Mouse (Mus musculus) cerebellum, postnatal 36 days (tissue): ENCODE measurements around the gene Csf2rb2.
A peak's percentile ranks its signal among the peaks of the same experiment; 100 is the strongest.
"Not testable (repeated sequence)": the region's sequence is repeated elsewhere in the genome, so short reads cannot be mapped to it uniquely, and the experiment has no call there.

Source experiments
- DNase-seq, 2 experiments: peaks; one replicate each; pipeline ENCODE4 v3.0.0; 2021 to 2022; ENCODE audit warnings: mixed read lengths in 2 of 2

The Csf2rb2 gene

DNA sequence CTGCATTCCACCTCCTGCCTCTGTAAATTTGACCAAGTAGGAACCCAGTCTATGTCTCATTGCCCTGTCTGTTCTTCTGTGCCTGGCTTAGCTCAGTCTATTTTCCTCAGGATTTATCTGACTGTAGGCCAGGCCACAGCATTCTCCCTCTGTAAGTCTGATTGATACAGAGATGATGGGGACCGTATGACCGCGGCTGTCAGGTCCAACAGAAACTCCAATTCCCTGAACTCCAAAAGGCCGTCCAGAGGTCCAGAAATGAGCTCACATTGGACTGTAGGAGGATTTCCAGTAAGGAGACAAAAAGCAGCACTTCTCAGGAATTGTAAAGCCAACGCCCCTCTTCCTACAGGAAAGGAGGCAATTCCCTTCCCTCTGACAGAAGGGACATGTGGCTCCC, 8.1 kb upstream of the Csf2rb2 start:
- DNase-seq: not testable (repeated sequence)

DNA sequence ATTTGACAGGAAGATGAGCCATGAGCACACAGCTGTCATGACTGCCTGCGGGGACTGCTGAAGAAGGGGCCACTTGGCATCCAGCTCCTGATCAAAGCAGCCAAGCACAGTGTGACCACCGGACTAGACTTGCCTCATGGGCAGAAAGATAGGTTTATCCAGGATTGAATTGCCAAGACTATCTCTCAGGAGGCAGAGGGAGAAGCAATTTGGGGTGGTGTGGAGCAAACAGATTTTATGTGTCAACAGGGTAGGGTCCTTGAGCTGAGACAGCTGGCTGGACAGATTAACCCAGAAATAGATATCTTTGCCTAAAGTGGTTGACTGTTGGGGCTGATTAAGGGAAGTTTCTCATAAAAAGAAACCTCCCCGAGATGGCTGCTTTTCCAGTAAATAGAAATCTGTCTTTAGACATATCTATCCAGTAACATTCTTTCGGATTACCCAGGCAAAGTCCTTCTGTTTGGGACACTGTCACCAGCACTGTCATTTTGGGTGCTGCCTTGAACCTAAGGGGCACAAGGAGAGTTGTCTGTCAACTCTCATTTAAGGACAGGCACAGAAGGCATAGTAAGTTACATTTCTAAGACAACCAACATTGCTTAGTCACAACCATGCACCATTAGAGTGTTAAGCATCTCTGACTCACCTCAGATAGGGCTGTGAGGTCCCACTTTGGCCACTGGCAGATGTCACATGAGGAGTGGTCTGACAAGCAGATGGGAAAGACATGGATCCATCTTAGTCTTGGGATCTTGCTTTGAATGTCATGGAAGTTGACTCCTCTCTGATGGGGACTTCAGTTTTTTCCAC, 7.1 kb upstream of the Csf2rb2 start:
- DNase-seq: not testable (repeated sequence)

DNA sequence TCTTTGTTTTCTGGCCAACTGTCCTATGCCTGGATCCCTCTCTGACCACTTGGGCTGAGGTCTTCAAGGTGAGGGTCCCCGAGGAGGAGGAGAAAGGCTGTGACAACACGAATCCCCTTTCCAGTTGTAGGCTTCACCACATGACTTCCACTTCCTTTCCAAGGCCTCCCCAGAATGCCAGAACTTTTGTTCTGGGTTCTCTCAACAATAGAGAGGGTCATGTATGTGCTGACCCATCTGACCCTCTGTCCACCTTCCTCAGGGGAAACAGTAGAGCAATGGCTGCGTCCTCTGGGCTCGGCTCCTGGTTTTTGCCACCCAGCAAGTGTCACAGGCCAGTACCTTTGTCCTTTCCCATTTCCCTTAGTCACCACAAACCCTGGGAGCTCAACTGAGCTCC, 5.5 kb upstream of the Csf2rb2 start:
- no peak for DNase-seq

DNA sequence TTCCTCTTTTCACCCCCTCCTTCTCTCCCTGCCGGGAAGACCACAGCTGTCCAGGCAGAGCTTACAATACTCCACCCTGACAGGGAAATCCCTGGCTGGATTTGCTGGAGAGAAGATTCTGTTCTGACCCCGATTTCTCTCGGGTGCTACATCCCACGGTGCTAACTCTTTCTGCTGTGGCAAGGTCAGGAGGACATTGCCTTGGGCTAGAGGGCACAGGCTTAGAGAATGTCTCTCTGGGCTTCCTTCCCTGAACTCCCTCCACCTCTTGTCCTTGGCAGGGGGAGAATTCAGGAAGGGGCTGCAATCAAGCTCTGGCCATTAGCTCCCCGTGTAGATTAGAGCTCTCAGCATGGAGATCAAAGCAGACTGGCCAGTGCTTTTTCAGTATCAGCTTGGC, 4.3 kb upstream of the Csf2rb2 start:
- DNase-seq: no peak

DNA sequence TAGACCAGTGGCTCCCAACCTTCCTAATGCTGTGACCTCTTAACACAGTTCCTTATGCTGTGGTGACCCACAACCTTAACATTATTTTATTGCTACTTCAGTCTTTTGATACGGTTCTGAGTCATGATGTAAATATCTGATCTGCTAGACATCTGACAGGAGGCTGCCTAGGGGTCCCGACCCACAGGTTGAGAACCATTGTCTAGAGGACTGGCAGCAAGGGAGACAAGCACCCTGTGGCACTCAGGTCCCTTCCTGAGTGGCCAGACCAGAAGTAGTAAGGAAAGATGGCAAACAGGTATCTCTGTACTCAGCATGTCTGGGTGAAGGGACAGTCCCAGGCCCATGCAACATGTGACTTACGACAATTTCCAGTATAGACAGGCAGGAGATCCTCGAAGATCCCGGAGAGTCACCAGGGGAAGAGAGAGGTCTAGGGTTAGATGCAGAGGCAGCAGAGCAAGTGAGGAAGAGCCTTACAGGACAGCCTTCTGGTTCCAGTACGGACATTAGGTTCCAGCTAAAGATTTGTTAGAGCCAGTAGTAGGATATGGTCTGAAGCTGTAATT, 1.8 kb downstream of the Csf2rb2 start:
- no peak for DNase-seq

DNA sequence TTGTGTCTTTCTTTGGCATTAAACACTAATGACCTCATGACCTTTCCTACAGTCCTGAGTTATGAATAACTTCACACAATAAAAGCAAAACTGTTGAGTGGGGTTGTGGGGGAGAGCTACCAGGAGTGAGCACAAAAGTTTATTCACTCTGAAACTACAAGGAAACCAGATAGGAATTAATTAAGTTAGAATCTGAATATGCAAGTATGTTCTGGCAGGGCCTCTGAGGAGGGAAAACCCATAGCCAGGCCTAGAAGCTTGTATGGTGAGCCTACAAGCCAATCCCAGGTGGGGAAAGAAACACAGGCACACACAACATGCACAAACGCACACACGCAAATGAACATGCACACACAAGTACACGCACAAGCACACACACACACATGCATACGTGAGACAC, 2.8 kb downstream of the Csf2rb2 start:
- no peak for DNase-seq

DNA sequence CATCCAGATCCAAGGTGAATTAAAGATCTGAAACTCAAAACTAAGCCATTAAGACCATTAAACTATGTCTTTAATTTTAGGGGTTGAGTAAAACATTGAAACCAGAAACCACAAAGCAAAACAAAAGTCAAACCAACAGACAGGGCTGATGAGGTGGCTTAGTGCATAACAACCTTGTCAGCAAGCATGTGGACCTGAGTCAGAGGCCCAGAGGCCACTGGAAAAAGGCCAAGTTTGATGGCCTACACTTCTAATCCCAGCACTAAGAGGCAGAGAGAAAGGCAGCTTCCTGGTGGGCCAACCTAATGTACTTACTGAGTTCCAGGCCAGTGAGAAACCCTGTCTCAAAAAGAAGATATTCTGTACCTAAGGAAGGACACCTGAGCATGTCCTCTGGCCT, 4.7 kb downstream of the Csf2rb2 start:
- DNase-seq: no peak

DNA sequence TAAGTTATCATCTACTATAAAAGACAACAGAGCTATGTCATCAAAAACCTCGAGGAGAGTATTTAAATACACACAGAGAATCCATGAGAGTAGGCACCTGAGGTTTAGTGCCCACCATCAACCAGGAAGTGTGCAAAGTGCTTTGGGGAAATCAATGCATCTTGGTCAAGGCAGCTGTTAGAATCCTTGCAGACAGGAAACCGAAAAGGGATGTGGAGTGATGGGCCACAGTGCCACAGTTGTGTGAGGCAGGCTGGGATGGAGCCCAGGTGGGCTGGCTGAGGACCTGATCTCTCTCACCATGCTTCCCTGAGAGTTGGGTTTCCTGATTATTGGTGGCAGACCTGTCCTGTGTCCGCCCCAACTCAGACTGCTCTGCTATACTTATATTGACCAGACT, 5.9 kb downstream of the Csf2rb2 start:
- DNase-seq: no peak

DNA sequence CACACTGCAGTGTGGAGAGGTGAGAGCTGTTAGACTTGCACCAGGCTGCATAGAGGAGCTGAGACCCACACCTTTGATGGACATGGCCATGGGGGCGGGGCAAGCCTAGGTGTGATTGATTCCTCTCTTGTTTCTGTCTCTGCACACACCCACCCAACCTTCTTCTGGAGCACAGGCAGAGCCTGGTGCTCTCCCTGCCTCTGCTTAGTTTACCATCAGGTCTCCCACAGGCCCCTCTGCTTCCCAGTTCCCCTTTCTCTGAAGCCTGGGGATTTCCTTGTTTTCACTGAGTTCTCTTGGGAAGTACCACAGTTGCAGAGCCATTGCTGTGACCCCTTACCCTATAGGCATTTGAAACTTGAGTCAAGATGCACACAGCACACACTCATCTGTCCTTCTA, 7.0 kb downstream of the Csf2rb2 start:
- DNase-seq: no peak

DNA sequence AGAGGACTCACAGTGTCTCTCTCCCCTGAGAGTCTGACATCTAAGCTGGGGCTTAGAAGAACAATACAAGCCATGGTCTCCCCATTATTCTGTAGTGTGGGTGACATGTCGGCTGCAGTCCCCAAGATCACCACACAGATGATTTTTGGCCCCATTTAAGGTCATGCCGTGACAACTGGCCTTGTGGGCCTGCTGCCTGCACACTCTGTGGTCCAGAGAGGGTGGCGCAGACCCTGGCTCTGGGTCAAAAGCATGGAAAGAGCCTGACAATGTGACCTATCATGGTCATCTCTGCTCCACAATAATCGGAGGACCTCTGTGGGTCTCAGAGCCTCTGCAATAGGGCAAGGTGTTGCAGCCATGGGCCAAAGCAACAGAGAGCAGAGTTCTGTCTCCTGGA, 11.8 kb downstream of the Csf2rb2 start:
- no peak for DNase-seq

DNA sequence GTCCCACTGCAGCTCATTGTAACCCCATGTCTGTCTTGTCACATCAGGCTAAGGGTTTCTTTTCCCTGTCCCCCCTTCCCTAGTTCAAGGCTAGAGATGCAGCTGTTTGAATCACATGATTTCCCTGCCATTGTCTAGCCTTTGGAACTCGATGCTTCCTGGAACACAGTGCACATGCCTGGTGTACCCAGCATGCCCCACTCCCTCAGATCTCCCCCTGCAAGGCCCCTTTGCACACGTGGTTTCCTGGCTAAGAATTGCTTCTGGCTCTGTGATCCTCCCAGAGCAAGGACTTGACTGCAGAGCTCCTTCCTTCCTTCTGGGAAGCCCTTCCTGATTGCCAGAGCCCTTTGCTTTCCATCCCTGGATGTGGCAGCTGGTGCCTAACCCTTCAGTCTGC, 12.3 kb downstream of the Csf2rb2 start:
- DNase-seq: not testable (repeated sequence)

DNA sequence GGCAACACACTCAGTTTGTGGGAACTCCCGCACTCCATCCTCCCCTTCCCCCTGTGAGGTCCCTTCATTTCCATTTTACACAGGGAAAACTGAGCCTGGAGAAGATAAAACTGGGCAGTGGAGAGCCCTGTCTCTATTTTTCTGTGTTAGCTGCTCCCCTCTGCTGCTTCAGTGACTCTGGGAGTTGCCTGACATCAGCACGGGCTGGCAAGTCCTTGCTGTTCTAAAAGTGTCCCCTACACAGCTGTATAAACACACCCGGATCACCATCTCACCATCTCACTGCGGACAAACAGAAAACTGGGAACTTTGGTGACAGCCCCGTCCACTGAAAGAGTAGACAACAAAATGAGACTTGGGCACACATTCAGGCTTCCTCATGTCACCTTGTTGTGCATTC, 15.7 kb downstream of the Csf2rb2 start:
- not testable (repeated sequence) for DNase-seq

DNA sequence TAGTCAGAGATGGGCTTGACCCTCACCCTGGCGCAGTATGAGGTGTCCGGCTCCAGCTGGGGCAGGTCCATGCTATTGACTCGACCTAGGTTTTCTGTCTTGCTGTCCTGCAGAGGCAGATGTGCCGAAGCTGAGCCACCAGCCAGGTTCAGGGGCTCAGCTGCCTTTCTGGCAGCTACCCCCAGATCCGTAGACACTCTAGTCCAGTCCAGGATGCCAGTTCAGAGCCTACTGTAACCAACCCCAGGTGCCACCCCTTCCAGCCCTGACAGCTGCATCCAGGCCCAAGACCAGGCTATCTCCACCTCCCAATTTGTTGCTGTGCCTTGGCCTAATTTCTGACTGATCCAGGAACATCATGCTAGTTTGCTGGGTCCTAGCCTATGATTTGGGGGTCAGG, 17.6 kb downstream of the Csf2rb2 start:
- no peak for DNase-seq

DNA sequence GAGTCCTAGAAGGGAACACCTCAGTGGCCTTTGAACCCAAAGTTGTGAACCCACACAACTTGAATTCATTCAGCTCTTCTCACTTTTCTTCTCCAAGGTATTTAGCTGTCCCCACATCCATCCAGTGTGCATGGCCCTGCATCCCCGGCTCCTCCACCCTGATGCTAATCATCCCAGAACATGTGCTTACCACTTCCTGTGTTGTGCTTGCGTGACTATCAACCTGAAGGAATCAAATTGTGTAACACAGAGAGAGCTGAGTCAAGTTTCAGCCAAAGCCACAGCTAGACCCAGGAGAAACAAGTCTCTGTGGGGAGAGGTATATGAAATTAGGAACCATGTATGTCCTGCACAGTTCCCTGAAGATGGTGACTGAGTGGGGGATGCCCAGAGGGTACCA, 27.2 kb downstream of the Csf2rb2 start:
- no peak for DNase-seq

DNA sequence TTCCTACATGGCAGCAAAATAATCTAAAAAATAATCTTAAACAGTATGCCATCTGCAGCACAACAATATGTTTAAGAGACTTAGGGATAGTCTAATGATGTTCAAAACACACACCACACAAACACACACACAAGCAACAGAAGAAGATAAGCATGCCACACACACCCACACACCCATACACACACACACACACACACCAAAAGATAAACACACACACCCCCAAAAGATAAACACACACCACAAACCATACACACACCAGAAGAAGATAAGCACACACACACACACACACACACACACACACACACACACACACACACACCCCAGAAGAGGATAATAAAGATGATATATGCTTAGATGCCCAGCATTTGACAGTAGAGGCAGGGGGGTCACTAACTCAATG, 34.3 kb downstream of the Csf2rb2 start:
- no peak for DNase-seq

DNA sequence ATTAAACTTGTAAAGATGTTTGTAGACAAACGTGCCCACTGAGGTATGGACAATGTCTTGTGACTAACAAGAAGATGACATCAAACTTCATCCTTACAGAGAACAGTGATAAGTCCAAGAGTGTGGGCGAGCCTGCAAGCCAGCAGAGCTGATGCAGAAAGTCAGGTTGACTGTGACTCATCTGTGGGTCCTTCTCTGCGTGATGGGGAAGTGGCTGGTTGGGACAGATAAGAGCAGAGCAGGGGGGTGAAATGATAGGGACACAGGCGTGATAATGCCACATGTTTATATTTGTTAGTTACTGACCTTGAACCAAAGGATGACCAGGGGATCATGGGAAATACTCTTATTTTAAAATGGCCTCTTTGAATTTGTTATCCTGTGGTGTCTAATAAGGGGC, 37.7 kb downstream of the Csf2rb2 start:
- DNase-seq: no peak

DNA sequence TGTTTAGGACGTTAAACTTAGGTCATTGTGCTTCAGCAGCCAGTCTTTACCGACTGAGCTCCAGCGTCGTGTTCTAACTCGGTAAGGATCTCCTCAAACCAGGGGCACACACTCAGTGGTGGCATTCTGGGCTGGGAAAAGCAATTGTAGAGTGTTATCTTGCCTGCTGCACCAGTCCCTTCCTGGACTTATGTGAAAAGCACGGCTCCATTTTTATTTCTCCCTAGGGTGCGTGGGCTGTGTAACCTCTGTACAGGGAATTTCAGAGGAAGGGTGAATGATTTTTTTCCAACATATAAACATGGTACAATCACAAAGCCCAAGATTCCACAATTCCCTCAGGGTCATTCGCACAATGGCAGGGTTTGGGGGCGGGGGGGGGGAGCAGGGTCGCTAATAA, 38.1 kb downstream of the Csf2rb2 start:
- no peak for DNase-seq

DNA sequence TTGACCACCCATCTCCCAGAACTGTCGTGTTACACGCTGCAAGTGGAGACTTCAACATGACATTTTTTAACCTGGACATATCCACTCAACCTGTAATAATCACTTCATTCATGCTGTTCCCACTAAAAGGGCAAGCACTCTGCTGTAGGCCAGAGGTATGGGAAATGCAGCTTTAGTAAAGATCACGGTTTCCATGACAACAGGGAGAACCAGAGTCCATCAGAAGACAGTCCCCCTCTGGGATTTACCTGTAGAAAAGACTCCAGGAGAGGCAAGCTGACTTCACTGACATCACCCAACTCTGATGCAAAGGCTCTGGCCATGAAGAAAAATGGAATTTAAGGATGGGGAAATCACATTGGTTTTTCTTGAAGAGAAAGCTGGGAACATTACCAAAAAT, 42.2 kb downstream of the Csf2rb2 start:
- no peak for DNase-seq

DNA sequence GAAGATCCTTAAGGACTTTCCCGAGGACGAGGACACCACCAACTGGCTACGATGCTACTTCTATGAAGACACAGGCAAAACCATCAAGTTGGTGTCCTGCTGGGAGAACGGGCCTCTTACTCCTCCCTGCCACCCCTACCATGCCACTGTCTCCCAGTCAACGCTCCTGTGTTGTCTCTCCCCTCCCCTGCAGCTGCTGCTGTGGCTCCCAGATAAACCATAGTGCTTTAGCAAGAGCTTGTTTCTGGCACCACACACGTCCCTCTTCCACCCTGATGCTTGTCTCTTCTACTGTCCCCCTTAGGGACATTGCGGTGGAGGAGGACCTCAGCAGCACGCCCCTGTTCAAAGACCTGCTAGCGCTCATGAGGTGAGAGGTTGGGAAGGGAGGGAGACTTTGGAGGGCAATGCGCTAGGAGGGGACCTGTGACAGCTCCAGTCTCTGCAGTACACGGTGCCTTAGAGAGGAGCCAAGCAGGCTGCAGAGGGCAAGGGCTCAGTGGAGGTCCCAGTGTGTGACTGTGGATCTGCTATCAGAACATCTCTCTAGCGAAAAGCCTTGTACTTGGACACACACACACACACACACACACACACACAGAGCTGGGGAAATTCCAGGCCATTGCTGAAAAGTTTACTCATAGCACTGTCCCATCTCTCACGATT, 44.7 kb downstream of the Csf2rb2 start:
- no peak for DNase-seq

DNA sequence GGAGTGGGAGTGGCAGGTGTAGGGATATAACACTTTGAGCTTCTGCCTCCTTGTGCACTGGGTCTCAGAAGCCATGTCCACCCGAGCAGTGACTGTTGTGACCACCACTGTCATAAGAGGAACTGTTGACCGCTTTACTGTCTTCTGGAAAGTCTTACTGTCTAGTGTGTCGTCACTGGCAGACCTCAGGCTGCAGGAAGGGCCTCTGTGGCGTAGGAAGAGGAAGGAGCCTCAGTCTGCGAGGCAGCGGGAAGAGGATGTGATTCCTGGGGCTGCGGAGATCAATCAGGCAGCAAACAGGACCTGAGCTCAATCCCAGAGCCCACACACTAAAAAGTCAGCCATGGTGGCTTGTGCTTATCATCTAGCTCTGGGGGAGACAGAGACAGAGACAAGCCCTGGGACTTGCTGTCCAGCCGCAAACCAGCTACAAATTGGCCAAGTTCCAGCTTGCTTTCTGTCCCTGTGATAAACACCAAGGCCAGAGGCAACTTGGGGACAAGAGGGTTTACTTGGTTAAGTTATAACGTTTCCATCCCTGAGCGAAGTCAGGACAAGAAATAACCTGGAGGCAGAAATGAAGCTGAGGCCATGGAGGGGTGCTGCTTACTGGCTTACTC, 47.2 kb downstream of the Csf2rb2 start:
- no peak for DNase-seq

DNA sequence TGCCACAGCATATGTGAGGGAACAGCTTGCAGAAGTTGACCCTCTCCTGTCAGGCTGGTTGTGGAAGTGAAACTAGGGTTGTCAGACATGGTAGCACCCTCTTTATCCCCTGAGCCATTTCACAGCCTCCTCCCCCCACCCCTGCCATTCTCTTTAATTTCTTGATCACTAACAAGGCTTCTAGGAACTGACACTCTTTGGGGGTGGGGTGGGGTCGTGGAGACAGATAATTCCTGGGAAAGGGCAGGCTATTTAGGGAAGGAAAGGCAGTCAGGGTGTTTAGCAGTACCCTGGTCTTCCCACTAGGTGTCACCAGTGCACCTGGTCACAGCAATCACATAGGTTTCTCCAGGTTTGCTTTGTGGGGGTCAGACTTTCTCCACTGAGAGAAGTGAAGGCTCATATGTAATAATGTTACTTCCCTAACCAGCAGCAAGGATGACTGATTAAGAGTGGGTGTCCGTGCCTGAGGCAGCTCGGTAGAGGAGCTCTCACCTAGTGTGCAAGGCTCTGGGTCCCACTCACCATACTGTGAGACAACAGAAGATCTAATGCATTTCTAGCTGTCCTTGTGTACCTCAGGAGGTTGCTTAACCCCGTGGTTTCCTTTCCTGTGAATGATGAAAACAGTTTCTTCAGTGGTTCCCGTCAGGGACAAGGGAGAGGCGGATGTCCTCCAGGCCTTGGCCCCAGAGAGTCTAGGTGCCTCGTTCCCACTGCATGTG, 48.0 kb downstream of the Csf2rb2 start:
- DNase-seq: peak; percentile 63 to 66

DNA sequence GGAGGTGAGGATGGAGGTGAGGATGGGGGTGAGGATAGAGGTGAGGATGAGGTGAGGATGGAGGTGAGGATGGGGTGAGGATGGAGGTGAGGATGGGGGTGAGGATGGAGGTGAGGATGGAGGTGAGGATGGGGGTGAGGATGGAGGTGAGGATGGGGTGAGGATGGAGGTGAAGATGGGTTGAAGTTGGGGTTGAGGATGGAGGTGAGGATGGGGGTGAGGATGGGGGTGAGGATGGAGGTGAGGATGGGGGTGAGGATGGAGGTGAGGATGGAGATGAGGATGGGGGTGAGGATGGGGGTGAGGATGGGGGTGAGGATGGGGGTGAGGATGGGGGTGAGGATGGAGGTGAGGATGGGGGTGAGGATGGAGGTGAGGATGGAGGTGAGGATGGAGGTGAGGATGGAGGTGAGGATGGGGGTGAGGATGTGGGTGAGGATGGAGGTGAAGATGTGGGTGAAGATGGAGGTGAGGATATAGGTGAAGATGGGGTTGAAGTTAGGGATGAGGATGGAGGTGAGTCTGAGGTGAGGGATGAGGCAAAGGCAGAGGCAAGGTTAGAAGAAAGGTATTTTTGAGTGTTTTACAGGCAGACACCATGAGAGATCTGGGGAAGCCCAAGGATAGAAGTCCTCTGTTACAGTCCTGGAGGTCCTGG, 48.8 kb downstream of the Csf2rb2 start:
- DNase-seq: not testable (repeated sequence)

DNA sequence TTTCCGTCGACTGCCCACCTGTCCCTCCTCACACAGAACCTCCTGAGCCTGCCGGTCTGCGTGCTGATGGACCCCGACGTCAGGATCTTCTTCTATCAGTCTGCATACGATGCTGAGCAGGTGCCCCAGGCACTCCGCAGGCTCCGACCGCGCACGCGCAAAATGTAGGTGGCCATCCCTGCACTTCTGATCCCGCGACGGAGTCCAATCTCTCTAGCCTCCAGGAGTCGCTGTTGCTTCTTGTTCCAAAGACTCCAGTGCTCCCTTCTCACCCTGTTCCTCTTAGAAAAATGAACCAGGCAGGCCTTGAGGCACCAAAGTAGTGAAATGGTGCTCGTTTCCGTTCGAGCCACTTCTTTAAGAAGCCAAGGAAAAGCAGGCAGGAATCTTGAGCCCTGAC, 50.8 kb downstream of the Csf2rb2 start:
- peak; percentile 56 to 61 for DNase-seq
